Mouse (Mus musculus): ENCODE measurements around the gene Nrsn2. TPM values are rescaled to one million over a fixed set of nuclear protein-coding genes. Genes with fewer than 3 reads are reported as not detected.

The Nrsn2 gene
- polyA plus RNA-seq, 1 experiment from 2014 or later: not detected

- no peak overlapping the region for H3K4me3 ChIP-seq (ENCODE audit: low read depth, low read length)
- no peak overlapping the region for H3K4me2 ChIP-seq (replicated peaks; ENCODE audit: low read depth, low read length)
- DNase-seq (ENCODE audit: low spot score) (no peak), ATAC-seq (no peak)
- H3K36me3 ChIP-seq (ENCODE audit: insufficient read depth, low read length): no peaks in the 10 kb centered on the region
- peak overlapping the region; percentile 71; the same call in 1 of the 2 replicates for H3K27ac ChIP-seq (ENCODE audit: low read length)
- WGBS: 64% methylated on average over 13 of the region's 13 CpGs
- H3K9me3 ChIP-seq (ENCODE audit: low read length): no peaks in the 10 kb centered on the region
- H3K9ac ChIP-seq (replicated peaks; ENCODE audit: low read depth): no peak overlapping the region
- TF ChIP-seq CTCF (IDR thresholded peaks at IDR 0.05) (no peak), EP300 (IDR thresholded peaks at IDR 0.05) (no peak)
- no peaks in the 10 kb centered on the region for H3K27me3 ChIP-seq (replicated peaks; ENCODE audit: insufficient read depth, low read length)
- no peaks in the 10 kb centered on the region for H3K4me1 ChIP-seq (ENCODE audit: insufficient read depth, low read depth, low read length)
Observed at GRCm38 (mm10) chr2:152338319-152338718, 38.1 kb downstream of the Nrsn2 start.

- Histone ChIP-seq H3K4me2 (replicated peaks; ENCODE audit: low read depth, low read length) (no peak overlapping the region), H3K4me3 (ENCODE audit: low read depth, low read length) (no peak overlapping the region), H3K27me3 (replicated peaks; ENCODE audit: insufficient read depth, low read length) (no peaks in the 10 kb centered on the region), H3K9me3 (ENCODE audit: low read length) (no peaks in the 10 kb centered on the region), H3K36me3 (ENCODE audit: insufficient read depth, low read length) (no peaks in the 10 kb centered on the region), H3K4me1 (ENCODE audit: insufficient read depth, low read depth, low read length) (no peaks in the 10 kb centered on the region), H3K27ac (ENCODE audit: low read length) (peak overlapping the region; percentile 71), H3K9ac (replicated peaks; ENCODE audit: low read depth) (no peak overlapping the region)
- no peak for DNase-seq (ENCODE audit: low spot score)
- no peak for ATAC-seq
- no peak for TF ChIP-seq CTCF (IDR thresholded peaks at IDR 0.05)
- TF ChIP-seq EP300 (IDR thresholded peaks at IDR 0.05): no peak
- WGBS: 71% methylated on average over 11 of the region's 11 CpGs
Observed at GRCm38 (mm10) chr2:152337591-152338212, 38.7 kb downstream of the Nrsn2 start.

- Histone ChIP-seq H3K4me1 (ENCODE audit: insufficient read depth, low read depth, low read length) (no peaks in the 10 kb centered on the region; the same call in 1 of the 2 replicates), H3K27ac (ENCODE audit: low read length) (peak overlapping the region; percentile 71), H3K9ac (replicated peaks; ENCODE audit: low read depth) (no peak overlapping the region), H3K36me3 (ENCODE audit: insufficient read depth, low read length) (no peaks in the 10 kb centered on the region), H3K27me3 (replicated peaks; ENCODE audit: insufficient read depth, low read length) (no peaks in the 10 kb centered on the region), H3K9me3 (ENCODE audit: low read length) (no peaks in the 10 kb centered on the region), H3K4me2 (replicated peaks; ENCODE audit: low read depth, low read length) (no peak overlapping the region), H3K4me3 (ENCODE audit: low read depth, low read length) (no peak overlapping the region)
- WGBS: 39% methylated on average over 1 of the region's 1 CpGs
- ATAC-seq: peak; percentile 53
- TF ChIP-seq CTCF (IDR thresholded peaks at IDR 0.05) (no peak), EP300 (IDR thresholded peaks at IDR 0.05) (peak; percentile 83)
- DNase-seq (ENCODE audit: low spot score): peak; percentile 90
Observed at GRCm38 (mm10) chr2:152336856-152337255, 39.6 kb downstream of the Nrsn2 start.

- no peak for DNase-seq (ENCODE audit: low spot score)
- Histone ChIP-seq H3K4me3 (ENCODE audit: low read depth, low read length) (no peak overlapping the region), H3K9ac (replicated peaks; ENCODE audit: low read depth) (no peak overlapping the region), H3K36me3 (ENCODE audit: insufficient read depth, low read length) (no peaks in the 10 kb centered on the region), H3K9me3 (ENCODE audit: low read length) (no peaks in the 10 kb centered on the region), H3K4me2 (replicated peaks; ENCODE audit: low read depth, low read length) (no peak overlapping the region), H3K27me3 (replicated peaks; ENCODE audit: insufficient read depth, low read length) (no peaks in the 10 kb centered on the region), H3K27ac (ENCODE audit: low read length) (0 out of 2 replicates have a peak overlapping the region, but pooled peaks have one; percentile 45), H3K4me1 (ENCODE audit: insufficient read depth, low read depth, low read length) (peaks cover 11% of the 10 kb centered on the region; the same call in 1 of the 2 replicates)
- TF ChIP-seq CTCF (IDR thresholded peaks at IDR 0.05): no peak
- TF ChIP-seq EP300 (IDR thresholded peaks at IDR 0.05): no peak
- 26% methylated on average over 10 of the region's 11 CpGs for WGBS
- no peak for ATAC-seq
Observed at GRCm38 (mm10) chr2:152335289-152335820, 41.1 kb downstream of the Nrsn2 start.

GRCm38 (mm10) chr2:152333345-152334006 is 43.0 kb downstream of the Nrsn2 start:
- WGBS: 69% methylated on average over 4 of the region's 4 CpGs
- H3K27ac ChIP-seq (ENCODE audit: low read length): no peak overlapping the region
- no peak for TF ChIP-seq CTCF (IDR thresholded peaks at IDR 0.05)
- TF ChIP-seq EP300 (IDR thresholded peaks at IDR 0.05): no peak
- no peak overlapping the region for H3K9ac ChIP-seq (replicated peaks; ENCODE audit: low read depth)
- H3K4me3 ChIP-seq (ENCODE audit: low read depth, low read length): no peak overlapping the region
- ATAC-seq (no peak), DNase-seq (ENCODE audit: low spot score) (no peak)
- H3K4me2 ChIP-seq (replicated peaks; ENCODE audit: low read depth, low read length): no peak overlapping the region
- no peaks in the 10 kb centered on the region for H3K9me3 ChIP-seq (ENCODE audit: low read length)
- peaks cover 11% of the 10 kb centered on the region; the same call in 1 of the 2 replicates for H3K4me1 ChIP-seq (ENCODE audit: insufficient read depth, low read depth, low read length)
- H3K36me3 ChIP-seq (ENCODE audit: insufficient read depth, low read length): no peaks in the 10 kb centered on the region
- H3K27me3 ChIP-seq (replicated peaks; ENCODE audit: insufficient read depth, low read length): no peaks in the 10 kb centered on the region

- under 1% methylated on average over 53 of the region's 54 CpGs for WGBS
- Histone ChIP-seq H3K27me3 (replicated peaks; ENCODE audit: insufficient read depth, low read length) (no peaks in the 10 kb centered on the region), H3K4me3 (ENCODE audit: low read depth, low read length) (peak within 1 kb of the TSS; percentile 72), H3K9me3 (ENCODE audit: low read length) (no peaks in the 10 kb centered on the region), H3K4me1 (ENCODE audit: insufficient read depth, low read depth, low read length) (peaks cover 11% of the 10 kb centered on the region; the same call in 1 of the 2 replicates), H3K9ac (replicated peaks; ENCODE audit: low read depth) (peak within 1 kb of the TSS; percentile 73), H3K36me3 (ENCODE audit: insufficient read depth, low read length) (no peaks in the 10 kb centered on the region), H3K4me2 (replicated peaks; ENCODE audit: low read depth, low read length) (peak within 1 kb of the TSS; percentile 75), H3K27ac (ENCODE audit: low read length) (peak within 1 kb of the TSS; percentile 95)
- peak; percentile 92 for ATAC-seq
- DNase-seq (ENCODE audit: low spot score): peak; percentile 97
- TF ChIP-seq CTCF (IDR thresholded peaks at IDR 0.05): no peak; the same call in 1 of the 2 replicates
- no peak for TF ChIP-seq EP300 (IDR thresholded peaks at IDR 0.05)
Observed at GRCm38 (mm10) chr2:152332101-152332825, 44.2 kb downstream of the Nrsn2 start, which contains the start of gene Rbck1. Gene Rbck1, minus strand, starts transcription at chr2:152332653.

Measured in lung, postnatal 0 days (tissue).